In the genomic region with DNA sequence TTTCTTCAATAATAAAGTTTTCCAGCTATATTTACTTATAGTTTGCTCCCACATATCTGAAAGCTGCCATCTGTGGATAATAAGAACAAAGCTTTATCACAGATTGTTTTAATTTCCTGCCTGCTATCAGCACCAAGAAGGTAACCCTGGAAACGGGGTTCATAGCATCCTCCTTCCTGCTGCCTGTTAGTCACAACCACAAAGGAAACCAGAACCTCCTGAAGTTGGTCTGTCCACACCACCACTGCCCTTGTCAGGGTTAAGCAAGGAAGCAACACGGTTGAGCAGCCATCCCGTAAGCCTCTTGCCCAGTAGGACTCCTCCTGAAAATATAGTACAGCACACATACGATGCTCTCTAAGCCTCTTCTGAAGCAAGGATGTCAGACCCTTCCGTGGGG, we compare ENCODE assay signal across 24 mouse cellular contexts. TPM values are rescaled to one million over a fixed set of nuclear protein-coding genes. Genes with fewer than 3 reads are reported as not detected.
A peak's percentile ranks its signal among the peaks of the same experiment; 100 is the strongest.
DNase-seq lines count a peak whose midpoint lies in the region; ATAC-seq and TF ChIP-seq lines count a peak whose summit lies in the region.
"Had no signal": no experiment of that assay in that cellular context is flagged by ENCODE, and none has a peak within 500 bp of the region (broad histone marks: within the 10 kb centered on the region; RNA-seq: fewer than 3 reads in every experiment).

No protein-coding gene starts in this region.

- peaks cover 0 to 37% of the 10 kb centered on the region in 2 experiments; a peak in 3 of 4 replicates for H3K36me3 ChIP-seq in MEL (ENCODE audit: control insufficient read depth in 1 of 2, insufficient read depth in 2 of 2, low read length in 2 of 2)
- H3K36me3 ChIP-seq: forebrain, embryonic 10.5 days; heart, embryonic 15.5 days; hindbrain, embryonic 10.5 days; limb, embryonic 15.5 days; midbrain, embryonic 13.5 days had no signal

- no peaks in the 10 kb centered on the region for H3K79me2 ChIP-seq in MEL (ENCODE audit: control insufficient read depth, insufficient read depth, low read length, poor library complexity)

- no peak for TF ChIP-seq CTCF in layer of hippocampus, adult 2 months (conservative IDR thresholded peaks at IDR 0.05)
- no peak for TF ChIP-seq CTCF in MEL (IDR thresholded peaks at IDR 0.05 in 2 of 3, conservative IDR thresholded peaks at IDR 0.05 in 1 of 3; ENCODE audit: control insufficient read depth in 1 of 3, insufficient read depth in 1 of 3, low read depth in 2 of 3, low read length in 3 of 3, poor library complexity in 1 of 3, severe bottlenecking in 1 of 3)

- no peak for DNase-seq in layer of hippocampus, adult 2 months (ENCODE audit: low spot score in 2 of 2)
- no peak for DNase-seq in layer of hippocampus, postnatal 14 days (ENCODE audit: low spot score in 2 of 2)
- DNase-seq in MEL (ENCODE audit: low read depth, low spot score): peak; percentile 60
- DNase-seq in natural killer cell, adult 2 months (ENCODE audit: low spot score in 2 of 2): peak; percentile 26 to 35
- no peak for DNase-seq in cerebellum, adult 11-12 months
- no peak for DNase-seq in adrenal gland, postnatal 36 days
- no peak for DNase-seq in right cerebral cortex, postnatal 4 days
- DNase-seq: adrenal gland, adult 2 months; cerebellum, postnatal 14 days; embryo, embryonic 11 days; gastrocnemius, adult 2 months; kidney, adult 18-20 months; kidney, postnatal 25 days; right cerebral cortex, postnatal 25 days had no signal

- peak overlapping the region; percentile 90 for H3K27ac ChIP-seq in layer of hippocampus, adult 2 months
- peak overlapping the region; percentile 30; the same call in 1 of the 2 replicates for H3K27ac ChIP-seq in MEL (ENCODE audit: control insufficient read depth, low read depth, low read length)
- H3K27ac ChIP-seq: forebrain, embryonic 10.5 days; gastrocnemius, adult 2 months; heart, embryonic 15.5 days; hindbrain, embryonic 10.5 days; hindbrain, postnatal 0 days; limb, embryonic 15.5 days; midbrain, embryonic 13.5 days; stomach, postnatal 0 days had no signal

- H3K9ac ChIP-seq in MEL (ENCODE audit: control insufficient read depth, low read depth, low read length, poor library complexity, severe bottlenecking): no peak overlapping the region
- H3K9ac ChIP-seq: heart, embryonic 15.5 days; limb, embryonic 15.5 days; midbrain, embryonic 13.5 days had no signal

- peaks cover 9 to 26% of the 10 kb centered on the region in 2 experiments for H3K4me1 ChIP-seq in MEL (ENCODE audit: control insufficient read depth in 1 of 2, insufficient read depth in 2 of 2, low read length in 2 of 2)
- H3K4me1 ChIP-seq: hindbrain, embryonic 10.5 days; limb, embryonic 15.5 days; midbrain, embryonic 13.5 days had no signal

- H3K9me3 ChIP-seq in MEL (replicated peaks; ENCODE audit: insufficient read depth, low read length): no peaks in the 10 kb centered on the region
- H3K9me3 ChIP-seq: forebrain, embryonic 10.5 days; heart, embryonic 15.5 days; hindbrain, embryonic 10.5 days; limb, embryonic 15.5 days; midbrain, embryonic 13.5 days had no signal

- ATAC-seq in hematopoietic stem cell, adult 5-6 weeks (replicated peaks in 1 of 2; ENCODE audit: insufficient read depth in 1 of 2, low FRiP score in 2 of 2, low TSS enrichment in 1 of 2, low read depth in 1 of 2, poor library complexity in 2 of 2, severe bottlenecking in 2 of 2): peak; percentile 88 to 93
- ATAC-seq: hindbrain, postnatal 0 days; lung, postnatal 0 days; midbrain, embryonic 13.5 days had no signal

- TF ChIP-seq POLR2A in MEL (IDR thresholded peaks at IDR 0.05; ENCODE audit: control insufficient read depth in 1 of 2, insufficient read depth in 1 of 2, low read depth in 1 of 2, low read length in 2 of 2, poor library complexity in 1 of 2): no peak

- no peak overlapping the region for H3K4me3 ChIP-seq in layer of hippocampus, adult 2 months
- H3K4me3 ChIP-seq in MEL (ENCODE audit: control insufficient read depth in 1 of 2, insufficient read depth in 1 of 2, low read depth in 2 of 2, low read length in 2 of 2): no peak overlapping the region
- H3K4me3 ChIP-seq: forebrain, embryonic 10.5 days; gastrocnemius, adult 2 months; heart, embryonic 15.5 days; hindbrain, embryonic 10.5 days; limb, embryonic 15.5 days; midbrain, embryonic 13.5 days; myocyte had no signal

- peak; percentile 77 to 83 for TF ChIP-seq EP300 in MEL (IDR thresholded peaks at IDR 0.05; ENCODE audit: low read depth in 1 of 2, low read length in 2 of 2)

- no peak for TF ChIP-seq RAD21 in MEL (IDR thresholded peaks at IDR 0.05; ENCODE audit: low read depth, low read length)

- H3K27me3 ChIP-seq in MEL (ENCODE audit: control insufficient read depth in 1 of 2, insufficient read depth in 2 of 2, low read length in 2 of 2): no peaks in the 10 kb centered on the region
- H3K27me3 ChIP-seq: heart, embryonic 15.5 days; limb, embryonic 15.5 days; midbrain, embryonic 13.5 days had no signal

TF ChIP-seq in MEL, 35 proteins besides CTCF, POLR2A, EP300 and RAD21:
- TF ChIP-seq RCOR1 (IDR thresholded peaks at IDR 0.05; ENCODE audit: low read depth, low read length) (peak; percentile 77), ZC3H11A (IDR thresholded peaks at IDR 0.05; ENCODE audit: low read depth, low read length) (no peak), ETS1 (IDR thresholded peaks at IDR 0.05; ENCODE audit: low read depth, low read length) (peak; percentile 50; the same call in 1 of the 2 replicates), TCF12 (IDR thresholded peaks at IDR 0.05; ENCODE audit: low read depth, low read length) (peak; percentile 70), GATA1 (IDR thresholded peaks at IDR 0.05; ENCODE audit: low read depth, low read length) (peak; percentile 87)

RNA-seq across cellular contexts. Expression of gene Gch1, which starts 17.1 kb away (rescaled TPM):
- 1 to 10 TPM; 1.1 to 1.9 TPM for total RNA-seq in layer of hippocampus, adult 2 months (2021)
- total RNA-seq in layer of hippocampus, postnatal 14 days (2021): 1 to 10 TPM; 1.3 to 2.1 TPM
- 4.4 and 8.6 TPM in 2 replicates for total RNA-seq in MEL (2012; rRNA removed)
- 1 to 10 TPM in 1 of 2 experiments, not detected in 1; 6.6 TPM for polyA plus RNA-seq in MEL (2012; ENCODE audit: insufficient read depth in 1 of 2, insufficient read length in 2 of 2, low read depth in 1 of 2, low replicate concordance in 2 of 2, missing spikeins in 1 of 2)
- total RNA-seq in hematopoietic stem cell, adult 5-6 weeks (2017): 6.6 and 9.4 TPM in 2 replicates
- 10 to 100 TPM; 75.6 to 78.0 TPM for total RNA-seq in adrenal gland, postnatal 36 days (2021)

Comparison
In these comparisons a context has a peak if more than half of its experiments do, and no peak if none do; other contexts are left out.
1. DNase-seq: peak in MEL (single experiment) and natural killer cell, adult 2 months (2 of 2); none in layer of hippocampus, adult 2 months (0 of 2), layer of hippocampus, postnatal 14 days (0 of 2), cerebellum, adult 11-12 months (single experiment), adrenal gland, postnatal 36 days (0 of 2) and right cerebral cortex, postnatal 4 days (single experiment).